Mouse (Mus musculus) adrenal gland (tissue): Measurements from ENCODE around the gene Pde4c.

Experiments
- intact Hi-C: fragments of 180-260 bp; cut with DNase I; formaldehyde crosslinking; loops from one replicate; pipeline ENCODE4 v1.15.1; 2025

Gene Pde4c

DNA sequence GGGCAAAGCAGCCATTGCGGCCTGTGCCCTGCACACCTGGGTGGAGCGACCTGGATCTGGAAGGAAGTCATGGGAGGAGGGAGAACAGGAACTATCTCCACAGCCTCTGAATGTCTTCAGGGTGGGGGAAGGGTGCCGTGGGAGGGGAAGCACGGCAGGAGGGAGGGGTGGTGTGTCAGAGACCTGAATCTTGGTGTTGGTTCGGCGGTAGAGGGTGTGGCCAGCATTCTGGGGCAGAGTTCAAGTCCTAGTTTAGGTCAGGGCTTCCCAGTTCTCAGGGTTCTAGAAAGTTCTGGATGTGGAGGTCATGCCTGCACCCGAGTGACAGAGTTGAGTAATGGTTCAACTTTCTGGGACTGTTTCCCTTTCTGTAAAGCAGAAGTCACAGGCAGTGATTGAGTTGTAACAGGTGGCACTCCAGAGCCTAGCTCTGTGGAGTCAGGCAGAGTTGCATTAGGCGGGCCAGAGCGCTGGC lies 3.7 kb upstream of the Pde4c start:
- intact Hi-C loops = loop anchor here (2.0 to 5.0 kb wide), 2 partner anchors 33 to 122 kb away; no protein-coding TSS in a partner anchor

GRCm38 (mm10) chr8:70720739-70721138 lies 2.8 kb upstream of the Pde4c start:
- intact Hi-C loops = loop anchor here (2.0 to 5.0 kb wide), 2 partner anchors 32 to 122 kb away; no protein-coding TSS in a partner anchor

- intact Hi-C loops = loop anchor here (2.0 to 5.0 kb wide), 2 partner anchors 31 to 121 kb away; no protein-coding TSS in a partner anchor
Measured at GRCm38 (mm10) chr8:70721601-70722000, 1.9 kb upstream of the Pde4c start.

GRCm38 (mm10) chr8:70724216-70724615 lies 696 bp downstream of the Pde4c start:
- intact Hi-C loops = loop anchor here (5.0 kb wide), 1 partner anchor 118 kb away; no protein-coding TSS in a partner anchor

- intact Hi-C loops = no loop called here
Measured at GRCm38 (mm10) chr8:70725792-70726447, 2.4 kb downstream of the Pde4c start.

GRCm38 (mm10) chr8:70726721-70727120 lies 3.2 kb downstream of the Pde4c start:
- intact Hi-C loops = no loop called here

DNA sequence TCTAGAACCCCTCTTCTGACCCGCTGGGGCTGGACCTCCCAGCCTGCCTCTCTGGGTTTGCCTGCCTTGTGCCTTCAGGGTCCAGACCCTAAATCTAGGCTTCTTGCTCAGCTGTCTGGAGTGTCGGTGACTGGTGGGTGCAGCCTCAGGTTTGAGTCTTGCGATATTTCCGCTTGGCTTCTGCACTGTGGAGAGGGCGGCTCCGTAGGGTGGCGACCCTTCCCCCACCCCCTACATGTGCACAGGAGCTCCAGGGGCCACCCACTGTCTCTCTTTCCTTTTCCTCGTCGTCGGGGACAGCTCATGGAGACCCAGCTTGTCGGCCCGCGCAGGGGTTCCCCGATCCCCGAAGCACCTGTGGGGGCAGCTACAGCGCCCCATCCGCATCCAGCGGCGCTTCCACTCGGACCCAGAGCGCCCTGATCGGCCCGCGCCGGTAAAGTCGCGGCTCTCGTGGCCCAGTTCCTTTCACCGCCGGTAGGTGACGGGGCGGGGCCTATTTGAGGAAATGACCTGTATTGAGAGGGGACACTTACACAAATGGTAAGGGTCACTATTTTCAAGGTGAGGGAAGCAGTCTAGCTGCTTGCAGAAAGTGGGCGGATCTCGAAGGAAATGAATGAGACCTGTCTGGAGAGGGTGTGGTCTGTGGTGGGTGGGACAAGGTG lies 6.4 kb downstream of the Pde4c start:
- intact Hi-C loops = no loop called here

DNA sequence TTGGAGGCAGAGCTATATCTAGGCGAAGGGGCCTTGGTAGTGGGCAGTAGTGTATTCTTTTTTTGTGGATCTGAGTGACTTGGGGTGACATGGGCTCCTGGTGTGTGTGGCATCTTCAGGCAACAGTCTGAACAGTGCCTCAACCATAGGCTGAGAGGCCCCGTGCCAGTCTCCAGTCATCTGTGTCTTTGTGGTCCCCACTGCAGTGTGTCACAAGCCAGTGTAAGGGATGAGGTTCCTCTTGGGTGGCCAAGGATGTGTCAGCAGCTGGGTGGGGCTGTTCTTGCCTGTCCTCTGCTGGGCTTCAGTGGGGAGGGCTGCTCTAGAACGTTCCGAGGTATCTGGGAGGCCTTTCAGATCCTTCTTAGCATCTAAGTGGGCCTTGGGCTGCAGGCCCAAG lies 7.4 kb downstream of the Pde4c start:
- intact Hi-C loops = no loop called here

DNA sequence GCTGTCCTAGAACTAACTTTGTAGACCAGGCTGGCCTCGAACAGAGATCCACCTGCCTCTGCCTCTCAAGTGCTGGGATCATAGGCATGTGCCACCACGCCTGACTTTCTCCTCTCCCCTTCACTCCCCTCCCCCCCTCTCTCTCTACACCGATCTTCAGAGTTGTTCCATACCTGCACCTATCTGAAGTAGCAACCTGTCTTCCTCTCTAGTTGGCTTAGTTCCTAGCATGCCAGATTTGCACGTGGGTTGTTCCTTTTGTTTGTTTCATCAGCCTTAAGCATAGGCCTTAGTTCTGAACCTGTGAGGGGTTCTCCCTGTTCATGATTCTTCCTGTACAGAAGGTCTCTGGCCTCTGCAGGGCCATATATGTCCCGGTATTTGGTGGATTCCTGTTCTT lies 14.2 kb downstream of the Pde4c start:
- intact Hi-C loops = no loop called here

GRCm38 (mm10) chr8:70738211-70738610 lies 14.7 kb downstream of the Pde4c start:
- intact Hi-C loops = no loop called here

GRCm38 (mm10) chr8:70741661-70742060 lies 18.1 kb downstream of the Pde4c start:
- intact Hi-C loops = no loop called here

DNA sequence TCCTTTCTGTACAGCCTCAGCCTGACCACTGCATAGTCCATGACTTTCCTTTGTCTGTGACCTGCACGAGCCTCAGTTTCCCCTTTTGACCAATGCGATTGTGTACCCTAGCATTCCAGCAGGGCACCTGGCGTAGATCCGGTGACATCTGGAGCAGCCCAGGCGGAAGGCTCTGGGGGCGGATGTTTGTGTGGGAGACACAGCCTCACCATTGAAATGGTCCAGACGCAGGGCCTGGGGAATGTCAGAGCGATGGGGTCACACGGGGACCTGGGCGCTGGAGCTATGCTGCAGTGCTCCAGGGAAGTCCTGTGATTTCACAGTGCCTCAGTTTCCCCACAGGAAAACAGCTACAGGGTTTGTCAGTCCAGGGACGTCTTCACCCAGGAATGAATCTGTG lies 18.7 kb downstream of the Pde4c start:
- intact Hi-C loops = no loop called here

DNA sequence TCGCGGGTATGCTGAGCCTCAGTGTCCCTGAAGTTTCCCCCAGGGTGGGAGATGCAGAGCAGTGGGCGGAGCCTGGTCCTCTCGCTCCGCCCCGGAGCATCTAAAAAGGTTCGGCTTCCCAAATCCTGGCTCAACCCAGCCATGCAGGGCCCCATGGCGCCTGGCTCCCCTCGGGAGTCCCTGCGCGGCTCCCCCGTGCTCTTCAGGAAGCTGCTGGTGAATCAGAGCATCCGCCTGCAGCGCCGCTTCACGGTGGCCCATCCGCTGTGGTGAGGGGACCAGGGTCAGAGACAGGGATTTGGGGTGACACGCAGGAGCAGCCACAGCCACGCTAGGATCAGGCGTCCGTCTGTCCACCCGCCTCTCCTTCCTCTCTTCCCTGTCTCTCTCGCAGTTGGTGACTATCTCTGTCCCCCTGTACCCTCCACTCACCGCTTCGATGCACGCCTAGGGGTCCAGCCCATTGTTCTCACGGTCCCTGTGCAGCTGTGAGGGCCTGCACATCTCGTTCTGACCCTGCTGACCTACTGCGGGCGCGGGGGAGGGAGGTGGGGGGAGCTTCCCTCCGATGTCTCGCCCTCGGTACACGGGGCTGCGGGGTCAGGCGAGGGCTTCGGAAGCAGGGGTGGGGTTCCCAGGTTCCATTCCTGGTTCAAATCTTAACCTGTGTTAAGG lies 19.6 kb downstream of the Pde4c start:
- intact Hi-C loops = no loop called here

DNA sequence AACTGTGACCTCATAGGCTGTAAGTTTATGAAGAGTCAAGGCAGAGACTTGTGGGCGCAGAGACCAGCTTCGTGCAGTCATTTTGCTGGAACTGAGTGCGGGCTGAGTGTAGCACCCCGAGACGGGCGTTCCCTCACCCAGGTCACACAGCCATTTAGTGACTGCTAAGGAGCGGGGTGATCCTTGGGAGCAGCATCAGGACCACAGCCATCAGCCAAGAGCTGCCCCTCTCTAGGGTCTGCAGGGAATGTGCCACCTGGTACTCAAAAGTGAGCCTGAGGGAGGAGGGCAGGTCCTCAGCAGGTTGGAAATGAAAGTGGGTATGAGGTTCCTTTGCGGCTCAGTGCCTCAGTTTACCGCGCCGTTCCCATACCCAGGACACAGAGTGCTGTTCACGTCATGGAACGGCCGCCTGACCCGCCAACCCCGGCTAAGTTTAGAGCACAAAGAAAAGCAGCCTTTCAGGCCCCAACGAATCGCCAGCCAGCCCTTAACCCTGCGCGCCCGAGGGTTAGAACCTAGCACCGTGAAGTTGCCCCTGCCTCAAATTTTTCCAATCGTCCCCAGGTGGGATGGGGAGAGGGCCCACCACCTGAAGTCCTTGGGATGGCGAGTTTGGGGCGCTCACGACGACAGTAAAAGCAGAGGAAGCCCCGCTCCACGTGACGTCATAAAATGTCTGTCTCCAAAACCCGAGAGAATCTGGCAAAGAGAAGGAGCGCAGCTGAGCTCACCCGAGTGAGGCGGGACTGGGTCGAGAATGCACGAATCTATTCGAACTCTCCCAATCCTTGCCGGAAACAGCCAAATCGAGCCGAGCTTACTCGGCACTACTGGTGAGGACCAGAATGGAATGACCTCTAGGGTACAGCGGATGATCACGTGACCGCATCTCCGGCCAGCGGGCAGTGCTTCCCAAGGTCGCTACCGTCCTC lies 20.4 kb downstream of the Pde4c start:
- intact Hi-C loops = no loop called here

- intact Hi-C loops = no loop called here
Measured at GRCm38 (mm10) chr8:70744806-70745205, 21.3 kb downstream of the Pde4c start.

GRCm38 (mm10) chr8:70745691-70746220 lies 22.2 kb downstream of the Pde4c start:
- intact Hi-C loops = no loop called here

DNA sequence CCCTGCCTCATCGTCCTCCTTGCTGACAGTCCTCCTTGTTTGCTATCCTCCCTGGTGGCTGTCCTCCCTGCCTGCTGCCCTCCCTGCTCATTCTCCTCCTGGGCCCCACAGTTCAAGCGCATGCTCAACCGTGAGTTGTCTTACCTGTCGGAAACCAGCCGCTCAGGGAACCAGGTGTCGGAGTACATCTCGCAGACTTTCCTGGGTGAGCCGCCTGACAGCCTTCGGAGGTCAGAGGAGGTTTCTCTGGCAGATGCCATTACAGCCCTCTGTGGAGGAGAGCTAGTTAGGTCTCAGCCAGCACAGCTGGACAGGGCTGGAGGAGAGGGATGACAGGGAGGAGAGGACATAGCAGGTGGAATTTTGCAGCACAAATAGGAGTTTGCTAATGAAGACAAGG lies 23.2 kb downstream of the Pde4c start:
- intact Hi-C loops = no loop called here

- intact Hi-C loops = no loop called here
Measured at GRCm38 (mm10) chr8:70747211-70747890, 23.8 kb downstream of the Pde4c start.

GRCm38 (mm10) chr8:70748246-70749096 lies 25.0 kb downstream of the Pde4c start:
- intact Hi-C loops = no loop called here
